Mouse (Mus musculus) midbrain, embryonic 15.5 days (tissue): ENCODE measurements at regions not wholly inside any gene's neighbourhood (a gene's known extent, or its start where the extent isn't known, plus 50 kb on each side); places are given as distances from the start of the nearest gene placed in this dataset.

Source experiments
- ATAC-seq: fragments of 200-750 bp; cut with Nextera tagmentation; replicated peaks from 2 replicates; pipeline ENCODE4 v1.8.0; 2017; ENCODE audit warnings: moderate TSS enrichment
- H3K27ac ChIP-seq: fragments of 300-500 bp; sonication (generic); 2 replicates; pipeline ENCODE4 v1.5.1; 2015; ENCODE audit warnings: mild to moderate bottlenecking, inconsistent platforms
- H3K27me3 ChIP-seq: fragments of 300-500 bp; sonication (generic); replicated peaks from 2 replicates; pipeline ENCODE4 v1.6.1; 2015; ENCODE audit warnings: inconsistent platforms
- H3K36me3 ChIP-seq: fragments of 300-500 bp; sonication (generic); replicated peaks from 2 replicates; pipeline ENCODE4 v1.6.1; 2015; ENCODE audit warnings: inconsistent platforms
- H3K4me1 ChIP-seq: fragments of 300-500 bp; sonication (generic); 2 replicates; pipeline ENCODE4 v1.6.1; 2015; ENCODE audit warnings: inconsistent platforms
- H3K4me2 ChIP-seq: fragments of 300-500 bp; sonication (generic); 2 replicates; pipeline ENCODE4 v1.6.1; 2015; ENCODE audit warnings: inconsistent platforms, mild to moderate bottlenecking, moderate library complexity
- H3K4me3 ChIP-seq: fragments of 300-500 bp; sonication (generic); 2 replicates; pipeline ENCODE4 v1.5.1; 2015; ENCODE audit warnings: mild to moderate bottlenecking, inconsistent platforms
- H3K9ac ChIP-seq: fragments of 300-500 bp; sonication (generic); 2 replicates; pipeline ENCODE4 v1.6.1; 2015; ENCODE audit warnings: mild to moderate bottlenecking, inconsistent platforms
- H3K9me3 ChIP-seq: fragments of 300-500 bp; sonication (generic); 2 replicates; pipeline ENCODE4 v1.6.1; 2016; ENCODE audit warnings: inconsistent platforms
- WGBS: fragments of 180-500 bp; shearing (Covaris S2); methylation state at CpG from one replicate; pipeline ENCODE4 v1.1.7; 2015; ENCODE audit warnings: mixed read lengths; 5-methylcytosine and 5-hydroxymethylcytosine counted together

DNA sequence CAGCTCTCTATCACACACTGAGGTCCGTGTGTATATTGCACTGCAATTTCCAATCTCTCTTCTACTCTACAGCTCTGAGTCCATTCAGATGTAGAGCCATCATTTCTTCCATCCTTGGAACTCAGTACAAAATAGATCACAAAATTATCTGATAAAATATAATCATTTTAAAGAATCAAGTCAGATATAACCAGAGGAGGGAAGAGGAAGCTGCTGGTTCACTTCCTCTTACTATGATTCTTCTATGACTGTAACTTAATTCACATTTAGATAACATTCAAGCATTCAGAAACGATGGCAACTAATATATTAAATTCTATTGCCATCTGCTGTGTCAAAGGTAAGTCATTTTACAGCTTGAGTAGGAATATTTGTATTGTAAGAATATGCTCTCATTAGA, 1550.1 kb downstream of the Cdh8 start:
- no peak for ATAC-seq
- 71% methylated on average over 2 of the region's 2 CpGs for WGBS
- no peak overlapping the region for H3K27ac ChIP-seq

DNA sequence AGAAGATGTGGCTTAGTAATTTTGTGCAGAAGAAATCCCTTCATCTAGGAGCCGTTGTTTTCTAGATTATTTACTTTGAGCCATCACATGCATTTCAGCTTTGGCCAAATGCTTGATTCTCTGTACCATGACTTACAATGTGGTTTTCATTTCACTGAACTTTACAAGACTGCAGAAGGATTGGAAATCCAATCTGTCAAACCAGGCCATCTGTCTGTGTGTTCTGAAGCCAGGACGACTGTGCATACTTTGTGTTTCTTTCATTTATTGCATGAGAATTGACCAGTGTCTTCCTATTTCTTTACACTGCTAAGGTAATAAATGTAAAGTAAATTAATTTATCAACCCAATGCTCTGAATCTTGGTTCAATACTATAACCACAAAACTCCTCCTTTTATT, 1554.8 kb downstream of the Cdh8 start:
- Histone ChIP-seq H3K4me1 (no peaks in the 10 kb centered on the region), H3K9me3 (no peaks in the 10 kb centered on the region), H3K27ac (no peak overlapping the region), H3K4me3 (no peak overlapping the region), H3K27me3 (no peaks in the 10 kb centered on the region), H3K9ac (no peak overlapping the region), H3K36me3 (no peaks in the 10 kb centered on the region), H3K4me2 (no peak overlapping the region)
- 69% methylated on average over 2 of the region's 2 CpGs for WGBS
- no peak for ATAC-seq

More for the DNA sequence above, 1550.1 kb downstream of the Cdh8 start:
- H3K4me3 ChIP-seq, result no peak overlapping the region
- H3K9ac ChIP-seq, result no peak overlapping the region
- H3K36me3 ChIP-seq, result no peaks in the 10 kb centered on the region
- H3K4me2 ChIP-seq, result no peak overlapping the region
- H3K9me3 ChIP-seq, result no peaks in the 10 kb centered on the region
- H3K4me1 ChIP-seq, result no peaks in the 10 kb centered on the region
- H3K27me3 ChIP-seq, result no peaks in the 10 kb centered on the region

DNA sequence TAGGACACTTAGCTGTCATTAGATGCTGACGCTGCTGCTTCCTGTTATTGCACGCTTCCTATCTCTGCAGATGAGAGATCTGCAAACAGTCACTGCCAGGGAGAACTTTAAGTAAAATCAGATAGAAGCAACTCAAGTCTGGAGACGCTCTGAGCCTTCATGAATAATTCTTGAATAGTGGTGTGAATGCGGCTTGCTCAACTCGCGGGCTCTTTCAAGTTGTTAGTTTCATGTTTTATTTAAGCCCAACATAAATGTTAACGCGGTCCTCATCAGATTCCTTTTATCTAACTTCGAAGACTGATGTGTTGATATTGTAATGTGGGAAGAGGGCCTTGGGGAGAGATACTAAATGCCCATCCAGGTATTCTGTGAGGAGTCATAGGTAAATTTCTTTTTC, 1556.1 kb downstream of the Cdh8 start:
- Histone ChIP-seq H3K27ac (no peak overlapping the region), H3K27me3 (no peaks in the 10 kb centered on the region), H3K4me3 (no peak overlapping the region), H3K4me2 (no peak overlapping the region), H3K9ac (no peak overlapping the region), H3K9me3 (no peaks in the 10 kb centered on the region), H3K4me1 (no peaks in the 10 kb centered on the region), H3K36me3 (no peaks in the 10 kb centered on the region)
- 0 out of 2 replicates have a peak, but pooled peaks have one; percentile 33 for ATAC-seq
- WGBS, result 50% methylated on average over 9 of the region's 9 CpGs

DNA sequence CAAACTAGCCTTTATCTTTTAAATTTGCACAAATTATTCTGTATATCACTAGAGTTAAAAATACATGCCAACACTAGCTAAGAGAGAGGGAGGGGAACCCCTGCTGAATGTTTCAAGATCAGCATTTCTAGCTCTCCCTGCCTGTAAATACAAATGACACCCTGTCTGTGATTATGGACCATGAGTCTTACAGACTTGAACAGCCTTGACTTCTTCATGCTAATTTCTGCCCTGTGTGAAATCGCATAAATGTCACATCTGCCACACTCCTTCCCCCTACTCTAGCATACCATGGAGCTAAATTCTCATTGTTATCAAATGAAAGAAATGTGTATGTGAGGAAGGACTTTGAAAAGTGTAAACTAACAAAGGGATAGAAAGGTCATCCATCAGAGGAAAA, 1559.0 kb downstream of the Cdh8 start:
- Histone ChIP-seq H3K27me3 (no peaks in the 10 kb centered on the region), H3K36me3 (no peaks in the 10 kb centered on the region), H3K4me3 (no peak overlapping the region), H3K9me3 (no peaks in the 10 kb centered on the region), H3K27ac (no peak overlapping the region), H3K9ac (no peak overlapping the region), H3K4me2 (no peak overlapping the region), H3K4me1 (no peaks in the 10 kb centered on the region)
- ATAC-seq, result no peak
- WGBS, result 58% methylated on average over 1 of the region's 1 CpGs
